Mouse (Mus musculus) erythroblast, embryonic 14.5 days (primary cell): ENCODE data around the gene Micall1. TPM values are rescaled to one million over a fixed set of nuclear protein-coding genes. Genes with fewer than 3 reads are reported as not detected.

Source experiments
- H3K27me3 ChIP-seq: 2 replicates; pipeline ENCODE4 v1.6.1; 2012; ENCODE audit warnings: inconsistent platforms; ENCODE audit not compliant: control insufficient read depth
- H3K36me3 ChIP-seq: 2 replicates; pipeline ENCODE4 v1.6.1; 2012; ENCODE audit warnings: mild to moderate bottlenecking, inconsistent platforms; ENCODE audit not compliant: control insufficient read depth
- H3K4me1 ChIP-seq: 2 replicates; pipeline ENCODE4 v1.6.1; 2012; ENCODE audit warnings: inconsistent platforms; ENCODE audit not compliant: control insufficient read depth
- H3K4me3 ChIP-seq: replicated peaks from 2 replicates; pipeline ENCODE3; 2012; ENCODE audit warnings: moderate library complexity, mild to moderate bottlenecking, inconsistent platforms
- H3K9me3 ChIP-seq: 2 replicates; pipeline ENCODE4 v1.6.1; 2012; ENCODE audit warnings: low read length, inconsistent platforms, mixed read lengths; ENCODE audit not compliant: control insufficient read depth
- GATA1 ChIP-seq: IDR thresholded peaks from 2 replicates; pipeline ENCODE4 v1.6.1; 2012; ENCODE audit warnings: low read length, inconsistent platforms, mixed read lengths
- TAL1 ChIP-seq: IDR thresholded peaks from 3 replicates; pipeline ENCODE4 v1.6.1; 2012; ENCODE audit warnings: low read length, inconsistent platforms, mixed read lengths
- polyA plus RNA-seq: library from polyadenylated mRNA; stranded (reverse); fragments of >175 nt; gene quantifications from 2 replicates; pipeline ENCODE4 v1.2.3, GENCODE M21; 2012

The Micall1 gene
- polyA plus RNA-seq, 1 experiment = 0.09 TPM

GRCm38 (mm10) chr15:79134496-79135270, 26.0 kb downstream of the Micall1 start:
- H3K4me1 ChIP-seq = no peaks in the 10 kb centered on the region
- H3K36me3 ChIP-seq = peaks cover 3% of the 10 kb centered on the region; the same call in 1 of the 2 replicates
- no peak for TF ChIP-seq TAL1
- no peak for TF ChIP-seq GATA1
- H3K27me3 ChIP-seq = peaks cover 2% of the 10 kb centered on the region
- no peak overlapping the region for H3K4me3 ChIP-seq
- H3K9me3 ChIP-seq = no peaks in the 10 kb centered on the region; the same call in 1 of the 2 replicates

GRCm38 (mm10) chr15:79135332-79135731, 26.6 kb downstream of the Micall1 start:
- peaks cover 3% of the 10 kb centered on the region; the same call in 1 of the 2 replicates for H3K36me3 ChIP-seq
- peaks cover 8% of the 10 kb centered on the region for H3K27me3 ChIP-seq
- H3K4me1 ChIP-seq = peaks cover 4% of the 10 kb centered on the region
- TF ChIP-seq GATA1 (no peak), TAL1 (no peak)
- H3K4me3 ChIP-seq = no peak overlapping the region
- H3K9me3 ChIP-seq = no peaks in the 10 kb centered on the region; the same call in 1 of the 2 replicates

- Histone ChIP-seq H3K4me3 (no peak overlapping the region), H3K9me3 (no peaks in the 10 kb centered on the region; the same call in 1 of the 2 replicates), H3K36me3 (no peaks in the 10 kb centered on the region; the same call in 1 of the 2 replicates), H3K4me1 (peaks cover 10% of the 10 kb centered on the region), H3K27me3 (peaks cover 10% of the 10 kb centered on the region)
- TF ChIP-seq TAL1 (no peak), GATA1 (no peak)
Observed at GRCm38 (mm10) chr15:79135783-79136575, 27.3 kb downstream of the Micall1 start.

GRCm38 (mm10) chr15:79139640-79140039, 30.9 kb downstream of the Micall1 start:
- H3K4me1 ChIP-seq = peaks cover 32% of the 10 kb centered on the region
- TF ChIP-seq TAL1 (no peak), GATA1 (no peak)
- peaks cover 10% of the 10 kb centered on the region for H3K27me3 ChIP-seq
- no peak overlapping the region for H3K4me3 ChIP-seq
- no peaks in the 10 kb centered on the region; the same call in 1 of the 2 replicates for H3K9me3 ChIP-seq
- peaks cover 11% of the 10 kb centered on the region for H3K36me3 ChIP-seq

GRCm38 (mm10) chr15:79140866-79141565, 32.3 kb downstream of the Micall1 start, which contains the start of the genes Polr2f and 1700088E04Rik:
Gene Polr2f (plus strand): TSS chr15:79141009.
Gene 1700088E04Rik (minus strand): TSS chr15:79141253.
- peaks cover 25% of the 10 kb centered on the region for H3K36me3 ChIP-seq
- TF ChIP-seq TAL1 (no peak), GATA1 (peak; percentile 64)
- H3K4me3 ChIP-seq = peak within 1 kb of the TSS; percentile 70
- no peaks in the 10 kb centered on the region; the same call in 1 of the 2 replicates for H3K9me3 ChIP-seq
- H3K4me1 ChIP-seq = peaks cover 32% of the 10 kb centered on the region
- peaks cover 10% of the 10 kb centered on the region for H3K27me3 ChIP-seq

- Histone ChIP-seq H3K36me3 (peaks cover 29% of the 10 kb centered on the region), H3K4me3 (peak overlapping the region; percentile 70), H3K9me3 (no peaks in the 10 kb centered on the region; the same call in 1 of the 2 replicates), H3K27me3 (peaks cover 10% of the 10 kb centered on the region), H3K4me1 (peaks cover 32% of the 10 kb centered on the region)
- no peak for TF ChIP-seq TAL1
- no peak for TF ChIP-seq GATA1
Observed at GRCm38 (mm10) chr15:79141566-79141917, 32.8 kb downstream of the Micall1 start.

GRCm38 (mm10) chr15:79143316-79143715, 34.6 kb downstream of the Micall1 start:
- H3K36me3 ChIP-seq = peaks cover 47% of the 10 kb centered on the region
- no peak overlapping the region for H3K4me3 ChIP-seq
- peaks cover 10% of the 10 kb centered on the region for H3K27me3 ChIP-seq
- no peaks in the 10 kb centered on the region; the same call in 1 of the 2 replicates for H3K9me3 ChIP-seq
- no peak for TF ChIP-seq GATA1
- no peak for TF ChIP-seq TAL1
- H3K4me1 ChIP-seq = peaks cover 32% of the 10 kb centered on the region

GRCm38 (mm10) chr15:79144021-79144420, 35.3 kb downstream of the Micall1 start:
- Histone ChIP-seq H3K27me3 (peaks cover 9% of the 10 kb centered on the region), H3K4me3 (no peak overlapping the region), H3K9me3 (no peaks in the 10 kb centered on the region; the same call in 1 of the 2 replicates), H3K4me1 (peaks cover 32% of the 10 kb centered on the region), H3K36me3 (peaks cover 54% of the 10 kb centered on the region)
- no peak for TF ChIP-seq TAL1
- no peak for TF ChIP-seq GATA1
